Mouse (Mus musculus): ENCODE measurements around the gene Emc10. TPM values are rescaled to one million over a fixed set of nuclear protein-coding genes. Genes with fewer than 3 reads are reported as not detected.

Gene Emc10
- polyA plus RNA-seq, 1 experiment from 2014 or later = 111 TPM

DNA sequence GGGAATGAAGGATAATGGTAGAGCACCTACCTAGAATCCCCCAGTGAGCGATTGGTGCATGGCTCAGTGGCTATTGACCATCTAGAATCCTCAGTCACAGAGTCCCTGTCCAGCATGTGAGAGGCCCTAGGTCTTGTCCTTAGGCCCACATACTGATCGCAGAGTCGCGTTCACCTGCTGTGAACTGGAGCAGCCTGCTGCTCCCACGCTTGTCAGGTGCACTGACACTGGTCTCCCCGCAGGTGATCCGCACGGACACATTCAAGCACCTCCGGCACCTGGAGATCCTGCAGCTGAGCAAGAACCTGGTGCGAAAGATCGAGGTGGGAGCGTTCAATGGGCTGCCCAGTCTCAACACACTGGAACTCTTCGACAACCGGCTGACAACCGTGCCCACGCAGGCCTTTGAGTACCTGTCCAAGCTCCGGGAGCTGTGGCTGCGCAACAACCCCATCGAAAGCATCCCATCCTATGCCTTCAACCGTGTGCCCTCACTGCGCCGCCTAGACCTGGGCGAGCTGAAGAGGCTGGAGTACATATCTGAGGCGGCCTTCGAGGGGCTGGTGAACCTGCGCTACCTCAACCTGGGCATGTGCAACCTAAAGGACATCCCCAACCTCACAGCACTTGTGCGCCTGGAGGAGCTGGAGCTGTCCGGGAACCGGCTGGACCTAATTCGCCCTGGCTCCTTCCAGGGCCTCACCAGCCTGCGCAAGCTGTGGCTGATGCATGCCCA is 35.4 kb downstream of the Emc10 start:
- H3K27ac ChIP-seq (ENCODE audit: poor library complexity, severe bottlenecking) = no peak overlapping the region
- H3K36me3 ChIP-seq = peaks cover 17% of the 10 kb centered on the region
- ATAC-seq (ENCODE audit: insufficient number of reproducible peaks, low FRiP score) = no peak
- 73% methylated on average over 31 of the region's 31 CpGs for WGBS
- no peak overlapping the region for H3K9ac ChIP-seq
- H3K4me3 ChIP-seq = no peak overlapping the region
- H3K9me3 ChIP-seq (replicated peaks) = no peaks in the 10 kb centered on the region
- H3K27me3 ChIP-seq (replicated peaks) = peaks cover 54% of the 10 kb centered on the region
- H3K4me1 ChIP-seq (replicated peaks) = peaks cover 27% of the 10 kb centered on the region
- no peak overlapping the region for H3K4me2 ChIP-seq

DNA sequence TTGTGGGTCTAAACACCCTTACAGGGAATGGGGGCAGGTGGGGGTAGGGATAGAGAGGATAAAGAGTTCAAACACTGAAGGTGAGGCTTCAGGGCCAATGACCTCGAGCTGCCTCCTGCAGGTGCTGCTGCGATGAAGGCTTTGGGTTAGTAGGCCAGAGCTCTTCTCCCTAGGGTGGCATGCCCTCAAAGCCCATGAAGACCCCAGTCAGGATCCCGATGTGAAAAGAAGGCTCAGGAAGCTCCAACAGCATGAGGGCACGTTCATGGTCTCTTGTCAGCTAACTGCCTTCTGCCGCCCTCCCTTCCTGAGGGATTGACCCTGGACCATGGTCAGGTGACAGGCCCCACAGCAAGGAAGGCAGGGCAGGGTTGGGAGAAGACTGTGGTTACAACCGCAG is 36.3 kb downstream of the Emc10 start:
- H3K4me1 ChIP-seq (replicated peaks) = peaks cover 22% of the 10 kb centered on the region
- H3K27ac ChIP-seq (ENCODE audit: poor library complexity, severe bottlenecking) = no peak overlapping the region
- no peak overlapping the region for H3K4me2 ChIP-seq
- no peak overlapping the region for H3K9ac ChIP-seq
- H3K9me3 ChIP-seq (replicated peaks) = no peaks in the 10 kb centered on the region
- no peak overlapping the region for H3K4me3 ChIP-seq
- 69% methylated on average over 6 of the region's 6 CpGs for WGBS
- peaks cover 54% of the 10 kb centered on the region for H3K27me3 ChIP-seq (replicated peaks)
- H3K36me3 ChIP-seq = peaks cover 17% of the 10 kb centered on the region
- no peak for ATAC-seq (ENCODE audit: insufficient number of reproducible peaks, low FRiP score)

DNA sequence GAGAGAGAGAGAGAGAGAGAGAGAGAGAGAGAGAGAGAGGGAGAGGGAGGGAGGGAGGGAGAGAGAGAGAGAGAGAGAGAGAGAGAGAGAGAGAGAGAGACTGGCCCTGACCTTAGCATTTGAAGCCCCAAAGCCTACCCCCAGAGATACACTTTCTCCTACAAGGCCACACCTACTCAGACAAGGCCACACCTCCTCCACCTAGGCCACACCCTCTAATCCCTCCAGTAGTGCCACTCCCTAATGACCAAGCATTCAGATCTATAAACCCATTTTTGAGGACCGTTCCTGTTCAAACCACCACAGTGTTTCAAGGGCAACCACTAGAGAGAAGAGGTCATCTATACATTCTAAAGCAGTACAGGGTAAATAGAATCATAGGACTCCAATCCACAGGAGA is 40.0 kb downstream of the Emc10 start:
- Histone ChIP-seq H3K4me3 (no peak overlapping the region), H3K9me3 (replicated peaks) (no peaks in the 10 kb centered on the region), H3K27me3 (replicated peaks) (peaks cover 22% of the 10 kb centered on the region), H3K4me2 (no peak overlapping the region), H3K27ac (ENCODE audit: poor library complexity, severe bottlenecking) (no peak overlapping the region), H3K36me3 (peaks cover 9% of the 10 kb centered on the region), H3K9ac (no peak overlapping the region), H3K4me1 (replicated peaks) (peaks cover 10% of the 10 kb centered on the region)
- ATAC-seq (ENCODE audit: insufficient number of reproducible peaks, low FRiP score) = no peak
- WGBS = 87% methylated on average over 1 of the region's 1 CpGs

DNA sequence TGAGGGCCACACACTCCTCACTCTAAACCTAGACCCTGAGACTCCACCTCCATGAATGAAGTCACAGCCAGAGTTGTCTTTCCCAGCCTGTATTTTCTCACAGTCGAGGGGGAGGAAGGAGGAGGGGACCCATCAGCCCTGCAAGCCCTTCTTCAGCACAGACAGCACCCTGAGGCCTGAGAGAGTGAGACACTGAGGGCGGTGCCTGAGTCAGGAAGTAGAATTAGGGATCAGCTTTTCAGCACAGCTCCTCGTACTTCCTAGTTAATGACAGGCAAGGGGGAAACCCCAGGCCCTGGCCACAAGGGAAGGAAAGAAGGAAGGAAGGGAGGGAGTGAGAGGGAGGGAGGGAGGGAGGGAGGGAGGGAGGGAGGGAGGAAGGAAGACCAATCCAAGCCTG is 43.1 kb downstream of the Emc10 start:
- ATAC-seq (ENCODE audit: insufficient number of reproducible peaks, low FRiP score) = peak; percentile 26; the same call in 1 of the 2 replicates
- peak overlapping the region; percentile 48; the same call in 1 of the 2 replicates for H3K27ac ChIP-seq (ENCODE audit: poor library complexity, severe bottlenecking)
- peak overlapping the region; percentile 1; the same call in 1 of the 2 replicates for H3K9ac ChIP-seq

DNA sequence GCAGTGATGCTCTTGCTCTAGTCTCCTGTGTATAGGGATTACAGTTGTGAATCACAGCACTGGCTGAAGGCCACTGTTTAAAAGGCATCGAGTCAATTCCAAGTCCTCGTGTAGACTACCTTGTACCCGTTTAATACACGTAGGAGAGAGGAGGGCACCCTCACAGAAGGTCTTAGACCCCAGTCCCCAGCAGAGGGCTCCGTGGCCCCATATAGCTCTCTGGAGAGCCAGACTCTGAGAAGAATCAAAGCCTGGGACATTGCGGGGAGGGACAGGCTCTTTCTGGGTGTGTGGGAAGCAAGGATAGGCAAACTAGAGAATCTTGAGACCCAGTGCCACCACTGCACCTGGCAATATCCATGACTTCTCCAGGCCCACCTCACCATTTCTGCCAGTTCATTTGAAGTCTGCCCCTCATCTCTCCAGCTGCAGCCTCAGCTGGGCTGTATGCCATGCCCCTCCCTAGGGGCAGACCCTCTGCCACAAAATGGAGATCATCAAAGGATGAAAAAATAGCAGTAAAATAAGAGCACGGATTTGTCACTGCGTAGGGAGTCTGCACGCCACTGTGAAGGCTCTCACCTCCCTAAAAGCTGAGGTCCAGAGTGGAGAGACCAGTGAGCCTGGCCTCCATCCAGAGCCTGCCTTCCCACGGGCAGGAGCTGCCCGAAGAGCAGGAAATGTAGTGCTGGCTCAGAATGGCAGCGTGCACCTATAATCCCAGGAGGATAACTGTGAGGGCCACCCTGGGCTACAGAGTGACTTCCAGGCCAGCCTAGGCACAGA is 50.1 kb downstream of the Emc10 start:
- 0 out of 2 replicates have a peak, but pooled peaks cover 9% of the 10 kb centered on the region for H3K36me3 ChIP-seq
- no peak overlapping the region; the same call in 1 of the 2 replicates for H3K27ac ChIP-seq (ENCODE audit: poor library complexity, severe bottlenecking)
- WGBS = 39% methylated on average over 12 of the region's 12 CpGs
- H3K4me2 ChIP-seq = no peak overlapping the region
- H3K9me3 ChIP-seq (replicated peaks) = no peaks in the 10 kb centered on the region
- H3K4me1 ChIP-seq (replicated peaks) = peaks cover 49% of the 10 kb centered on the region
- ATAC-seq (ENCODE audit: insufficient number of reproducible peaks, low FRiP score) = no peak
- peaks cover 51% of the 10 kb centered on the region for H3K27me3 ChIP-seq (replicated peaks)
- no peak overlapping the region for H3K4me3 ChIP-seq
- peak overlapping the region; percentile 39; the same call in 1 of the 2 replicates for H3K9ac ChIP-seq

More for the DNA sequence above, 43.1 kb downstream of the Emc10 start:
- Histone ChIP-seq H3K4me3 (no peak overlapping the region), H3K27me3 (replicated peaks) (no peaks in the 10 kb centered on the region; the same call in 1 of the 2 replicates), H3K9me3 (replicated peaks) (no peaks in the 10 kb centered on the region), H3K4me2 (no peak overlapping the region), H3K36me3 (peaks cover 6% of the 10 kb centered on the region; the same call in 1 of the 2 replicates), H3K4me1 (replicated peaks) (peaks cover 10% of the 10 kb centered on the region)
- WGBS = 7% methylated on average over 3 of the region's 3 CpGs

DNA sequence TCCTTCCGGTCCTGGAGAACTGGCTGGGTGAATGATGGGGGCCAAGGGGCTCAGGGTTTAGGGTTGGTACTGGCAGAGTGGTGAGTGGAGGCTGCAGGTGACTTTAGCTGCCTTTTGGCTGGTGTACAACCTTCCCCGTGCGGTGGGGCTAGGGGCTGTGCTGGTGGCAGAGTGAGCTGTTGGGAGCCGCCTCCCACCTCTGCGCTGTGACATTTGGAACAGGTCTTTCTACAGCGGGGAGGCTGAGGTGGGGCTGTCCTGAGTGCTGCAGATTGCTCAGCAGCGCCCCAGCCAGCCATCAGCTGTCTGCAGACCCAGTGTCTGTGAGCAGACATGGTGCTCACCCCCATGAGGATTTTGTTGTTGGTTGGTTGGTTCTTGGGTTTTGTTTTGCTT is 50.8 kb downstream of the Emc10 start:
- 19% methylated on average over 7 of the region's 7 CpGs for WGBS
- ATAC-seq (ENCODE audit: insufficient number of reproducible peaks, low FRiP score) = no peak
- peak overlapping the region; percentile 78; the same call in 1 of the 2 replicates for H3K4me2 ChIP-seq
- no peaks in the 10 kb centered on the region for H3K9me3 ChIP-seq (replicated peaks)
- H3K4me3 ChIP-seq = no peak overlapping the region
- H3K36me3 ChIP-seq = 0 out of 2 replicates have a peak, but pooled peaks cover 9% of the 10 kb centered on the region
- H3K27me3 ChIP-seq (replicated peaks) = peaks cover 59% of the 10 kb centered on the region
- H3K4me1 ChIP-seq (replicated peaks) = peaks cover 49% of the 10 kb centered on the region
- peak overlapping the region; percentile 47 for H3K9ac ChIP-seq
- H3K27ac ChIP-seq (ENCODE audit: poor library complexity, severe bottlenecking) = no peak overlapping the region

DNA sequence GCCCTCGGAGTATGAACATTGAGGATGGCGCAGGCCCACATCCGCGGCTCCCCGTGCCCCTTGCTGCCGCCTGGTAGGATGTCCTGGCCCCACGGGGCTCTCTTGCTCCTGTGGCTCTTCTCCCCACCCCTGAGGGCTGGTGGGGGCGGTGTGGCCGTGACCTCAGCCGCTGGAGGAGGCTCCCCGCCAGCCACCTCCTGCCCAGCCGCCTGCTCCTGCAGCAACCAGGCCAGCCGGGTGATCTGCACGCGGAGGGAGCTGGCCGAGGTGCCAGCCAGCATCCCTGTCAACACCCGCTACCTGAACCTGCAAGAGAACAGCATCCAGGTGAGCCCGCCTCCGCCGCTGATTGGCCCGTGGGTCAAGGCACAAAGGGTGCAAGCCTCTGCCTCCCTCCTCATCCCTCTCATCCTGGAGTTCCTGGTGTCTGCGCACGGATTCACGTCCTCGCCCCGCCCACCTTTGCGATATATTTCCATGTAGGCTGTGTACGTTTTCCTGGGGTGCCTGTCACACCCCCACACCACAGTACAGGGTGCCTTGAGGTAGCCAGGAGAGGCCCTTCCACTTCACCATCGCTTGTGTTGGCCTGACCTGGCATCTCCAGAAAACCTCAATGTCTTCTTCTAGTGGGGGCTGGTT is 51.3 kb downstream of the Emc10 start:
- H3K4me3 ChIP-seq = no peak overlapping the region
- H3K27me3 ChIP-seq (replicated peaks) = peaks cover 64% of the 10 kb centered on the region

DNA sequence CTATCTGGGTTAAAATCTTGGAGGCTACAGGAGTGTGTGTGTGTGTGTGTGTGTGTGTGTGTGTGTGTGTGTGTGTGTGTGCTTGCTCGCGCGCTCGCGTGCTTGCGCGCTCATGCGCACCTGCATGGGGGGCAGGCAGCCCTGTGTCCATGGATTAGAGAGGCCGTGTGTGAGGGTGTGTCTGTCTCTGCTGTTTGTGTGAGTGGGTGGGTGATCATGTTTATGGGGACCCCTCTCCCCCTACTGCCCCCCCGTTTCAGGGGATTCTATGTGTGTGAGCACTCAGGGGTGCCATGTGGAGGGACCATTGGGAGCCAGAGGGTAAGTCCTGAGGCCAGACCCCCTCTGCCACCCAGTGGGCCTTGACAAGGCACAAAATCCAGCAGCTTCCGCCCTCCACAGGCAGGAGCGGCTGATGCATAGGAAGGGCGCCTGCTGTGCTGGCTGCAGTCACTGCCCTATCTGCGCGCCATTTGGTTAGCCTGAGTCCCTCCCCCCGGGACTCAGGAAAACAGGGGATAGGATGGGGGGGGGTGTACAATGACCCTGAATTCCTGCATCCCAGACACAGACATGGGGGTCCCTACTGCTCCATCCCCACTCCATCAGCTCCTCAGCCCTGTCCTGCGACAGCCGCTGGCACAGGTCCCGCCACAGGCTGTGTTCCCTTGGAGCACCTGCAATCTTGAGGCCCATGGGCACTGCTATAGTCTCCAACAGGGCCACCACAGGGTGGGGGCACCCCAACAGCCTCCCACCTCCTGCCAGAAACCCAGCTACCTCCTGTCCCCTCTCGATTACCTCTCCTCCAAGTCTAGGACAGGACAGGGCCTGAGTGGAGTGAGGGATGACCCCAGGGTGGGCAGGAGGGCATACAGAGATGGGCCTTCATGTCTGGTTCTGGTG is 52.8 kb downstream of the Emc10 start:
- WGBS = 10% methylated on average over 19 of the region's 20 CpGs
- Histone ChIP-seq H3K27me3 (replicated peaks) (peaks cover 73% of the 10 kb centered on the region), H3K4me3 (peak overlapping the region; percentile 56), H3K36me3 (0 out of 2 replicates have a peak, but pooled peaks cover 6% of the 10 kb centered on the region), H3K9ac (peak overlapping the region; percentile 85), H3K4me1 (replicated peaks) (peaks cover 49% of the 10 kb centered on the region), H3K9me3 (replicated peaks) (no peaks in the 10 kb centered on the region), H3K27ac (ENCODE audit: poor library complexity, severe bottlenecking) (peak overlapping the region; percentile 70), H3K4me2 (peak overlapping the region; percentile 78)
- ATAC-seq (ENCODE audit: insufficient number of reproducible peaks, low FRiP score) = peak; percentile 12; the same call in 1 of the 2 replicates

More for the DNA sequence above, 51.3 kb downstream of the Emc10 start:
- Histone ChIP-seq H3K9me3 (replicated peaks) (no peaks in the 10 kb centered on the region), H3K4me1 (replicated peaks) (peaks cover 49% of the 10 kb centered on the region), H3K4me2 (peak overlapping the region; percentile 78), H3K27ac (ENCODE audit: poor library complexity, severe bottlenecking) (no peak overlapping the region), H3K36me3 (0 out of 2 replicates have a peak, but pooled peaks cover 9% of the 10 kb centered on the region), H3K9ac (peak overlapping the region; percentile 47)
- ATAC-seq (ENCODE audit: insufficient number of reproducible peaks, low FRiP score) = no peak
- WGBS = 21% methylated on average over 29 of the region's 29 CpGs

DNA sequence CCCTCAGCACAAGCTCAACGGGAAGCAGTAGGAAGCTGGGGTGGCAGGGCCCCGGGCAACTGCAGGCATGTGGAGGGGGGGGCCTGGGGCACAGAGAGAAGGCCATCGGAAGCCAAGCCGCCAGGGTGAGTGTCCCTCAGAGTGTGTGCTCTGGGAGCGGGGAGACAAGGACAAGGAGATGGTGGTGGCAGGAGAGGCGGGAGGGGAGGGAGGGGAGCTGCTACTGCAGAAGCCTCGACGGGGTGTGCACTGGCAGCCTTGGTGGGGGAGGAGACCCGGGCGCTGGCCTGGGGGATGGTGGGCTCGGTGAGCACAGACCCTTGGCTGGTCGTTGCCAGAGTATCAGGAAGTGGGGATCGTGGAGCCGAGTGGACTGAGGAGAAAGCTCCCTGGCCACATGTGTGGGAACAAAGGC is 53.9 kb downstream of the Emc10 start:
- peak overlapping the region; percentile 85 for H3K9ac ChIP-seq
- peak overlapping the region; percentile 56 for H3K4me3 ChIP-seq
- ATAC-seq (ENCODE audit: insufficient number of reproducible peaks, low FRiP score) = peak; percentile 7; the same call in 1 of the 2 replicates
- peaks cover 49% of the 10 kb centered on the region for H3K4me1 ChIP-seq (replicated peaks)
- H3K36me3 ChIP-seq = no peaks in the 10 kb centered on the region
- peaks cover 83% of the 10 kb centered on the region for H3K27me3 ChIP-seq (replicated peaks)
- H3K27ac ChIP-seq (ENCODE audit: poor library complexity, severe bottlenecking) = peak overlapping the region; percentile 70
- WGBS = 3% methylated on average over 14 of the region's 14 CpGs
- no peaks in the 10 kb centered on the region for H3K9me3 ChIP-seq (replicated peaks)
- H3K4me2 ChIP-seq = peak overlapping the region; percentile 78

DNA sequence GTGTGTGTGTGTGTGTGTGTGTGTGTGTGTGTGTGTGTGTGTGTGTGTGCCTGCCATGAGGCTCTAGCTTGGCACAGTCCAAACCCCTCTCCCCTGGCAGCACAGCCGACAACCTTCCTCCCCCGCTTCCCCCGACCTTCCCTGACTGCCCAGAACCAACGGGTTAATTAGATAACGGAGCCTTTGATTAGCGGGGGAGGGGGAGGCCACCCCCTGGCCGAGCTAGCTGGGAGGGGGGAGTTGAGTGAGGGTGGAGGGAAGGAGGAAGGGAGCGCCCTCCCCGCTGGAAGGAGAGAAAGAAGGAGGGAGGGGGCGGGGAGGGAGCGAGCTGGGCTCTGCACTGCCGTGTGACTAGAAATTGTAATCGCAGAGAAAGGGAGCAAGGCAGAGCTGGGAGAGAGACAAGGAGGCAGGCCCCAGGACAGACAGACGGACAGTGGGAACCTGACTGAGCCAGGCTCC is 54.6 kb downstream of the Emc10 start:
- H3K9me3 ChIP-seq (replicated peaks) = no peaks in the 10 kb centered on the region
- 2% methylated on average over 14 of the region's 14 CpGs for WGBS
- peak; percentile 26; the same call in 1 of the 2 replicates for ATAC-seq (ENCODE audit: insufficient number of reproducible peaks, low FRiP score)
- no peaks in the 10 kb centered on the region for H3K36me3 ChIP-seq
- peak overlapping the region; percentile 85 for H3K9ac ChIP-seq
- H3K4me2 ChIP-seq = peak overlapping the region; percentile 78
- H3K4me1 ChIP-seq (replicated peaks) = peaks cover 49% of the 10 kb centered on the region
- peak overlapping the region; percentile 56 for H3K4me3 ChIP-seq
- peak overlapping the region; percentile 70 for H3K27ac ChIP-seq (ENCODE audit: poor library complexity, severe bottlenecking)
- H3K27me3 ChIP-seq (replicated peaks) = peaks cover 83% of the 10 kb centered on the region

Measured in heart, embryonic 12.5 days (tissue).